Mouse (Mus musculus) left cerebral cortex, adult 2 months (tissue): ENCODE data around the gene Rcor3. TPM values are rescaled to one million over a fixed set of nuclear protein-coding genes. Genes with fewer than 3 reads are reported as not detected.
A peak's percentile ranks its signal among the peaks of the same experiment; 100 is the strongest.

Source experiments
- DNase-seq, 2 experiments: peaks; one replicate each; pipeline ENCODE4 v3.0.0; 2021 to 2022; ENCODE audit warnings: low spot score in 2 of 2, mixed read lengths in 1 of 2; ENCODE audit errors: extremely low spot score in 1 of 2
- H3K27ac ChIP-seq: fragments of 200-600 bp; 2 replicates; pipeline ENCODE4 v1.8.1; 2022
- H3K4me3 ChIP-seq: fragments of 200-600 bp; 2 replicates; pipeline ENCODE4 v1.8.1; 2022
- CTCF ChIP-seq: fragments of 200-600 bp; IDR thresholded peaks from 2 replicates; pipeline ENCODE4 v1.8.1; 2022; ENCODE audit warnings: antibody characterized with exemption, mild to moderate bottlenecking, moderate library complexity
- intact Hi-C: fragments of 180-260 bp; cut with DNase I; formaldehyde crosslinking; loops from one replicate; pipeline ENCODE4 v1.15.1; 2025
- long read RNA-seq, 2 experiments: library from polyadenylated mRNA; stranded (forward); transcript quantifications; one replicate each; pipeline ENCODE4 v2.0.0; 2021; ENCODE audit warnings: borderline mapping rate in 2 of 2
- total RNA-seq, 2 experiments: library from RNA; stranded (reverse); gene quantifications; 2 replicates each; pipeline ENCODE4 v1.2.3; 2021

The Rcor3 gene
- 10 to 100 TPM; 31.8 to 37.4 TPM for total RNA-seq
- long read RNA-seq, experiment 1, partial matches to known transcripts, result 2 of 10 reads
- long read RNA-seq, experiment 1, other reads (novel, unspliced or antisense), result 1 of 10 reads
- long read RNA-seq, experiment 2, partial matches to known transcripts, result 0 of 9 reads
- long read RNA-seq, experiment 2, other reads (novel, unspliced or antisense), result 2 of 9 reads

DNA sequence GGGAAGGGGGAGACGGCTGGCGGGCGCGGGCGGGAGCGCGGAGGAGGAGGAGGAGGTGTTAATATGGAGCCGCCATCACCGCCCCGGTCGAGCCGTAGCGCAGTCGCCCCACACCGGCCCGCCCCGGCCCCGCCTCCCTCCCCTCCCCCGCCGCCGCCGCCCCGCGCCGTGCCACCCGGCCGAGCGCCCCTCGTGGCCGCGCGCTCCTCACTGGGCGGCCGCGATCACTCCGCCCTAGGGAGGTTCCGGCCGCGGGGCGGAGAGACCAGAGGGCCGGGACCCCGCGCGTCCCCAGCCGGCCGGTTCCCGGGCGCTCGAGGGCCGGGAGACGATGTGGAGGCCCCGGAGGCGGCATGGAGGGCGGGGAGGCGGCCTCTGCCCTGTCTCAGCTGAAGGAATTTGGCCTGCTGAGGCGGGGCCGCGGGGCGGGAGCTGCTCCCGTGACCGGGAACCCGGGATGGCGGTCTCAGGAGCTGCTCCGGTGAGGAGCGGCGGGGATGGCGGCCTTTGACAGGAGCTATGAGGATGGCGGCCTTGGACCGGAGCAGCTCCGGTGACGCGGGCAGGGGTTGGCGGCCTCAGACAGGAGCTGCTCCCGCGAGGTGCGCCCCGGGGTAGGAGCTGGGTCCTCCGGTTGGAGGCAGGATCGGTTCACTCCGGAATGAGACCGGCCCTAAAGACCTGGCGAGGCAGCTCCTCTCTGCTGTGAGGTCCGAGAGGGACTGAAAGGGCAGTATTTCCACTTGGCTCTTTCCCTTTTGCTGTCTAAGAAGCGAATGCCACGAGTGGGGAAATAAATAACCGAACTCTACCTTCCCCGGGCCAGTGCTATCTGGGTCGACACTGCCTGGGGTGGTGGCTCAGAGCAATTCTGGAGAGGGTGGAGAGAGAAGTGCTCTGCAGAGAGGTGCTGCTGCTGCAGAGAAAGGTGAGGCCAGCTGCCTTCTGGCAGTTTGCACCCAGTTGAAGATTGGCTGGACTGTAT lies at the start of gene Rcor3:
Rcor3 (minus strand) TSS at position 137 of the 985 bp plus-strand sequence.
- DNase-seq, result peak; percentile 77 to 82
- peak; percentile 35 for TF ChIP-seq CTCF
- intact Hi-C loops, result no loop called here

DNA sequence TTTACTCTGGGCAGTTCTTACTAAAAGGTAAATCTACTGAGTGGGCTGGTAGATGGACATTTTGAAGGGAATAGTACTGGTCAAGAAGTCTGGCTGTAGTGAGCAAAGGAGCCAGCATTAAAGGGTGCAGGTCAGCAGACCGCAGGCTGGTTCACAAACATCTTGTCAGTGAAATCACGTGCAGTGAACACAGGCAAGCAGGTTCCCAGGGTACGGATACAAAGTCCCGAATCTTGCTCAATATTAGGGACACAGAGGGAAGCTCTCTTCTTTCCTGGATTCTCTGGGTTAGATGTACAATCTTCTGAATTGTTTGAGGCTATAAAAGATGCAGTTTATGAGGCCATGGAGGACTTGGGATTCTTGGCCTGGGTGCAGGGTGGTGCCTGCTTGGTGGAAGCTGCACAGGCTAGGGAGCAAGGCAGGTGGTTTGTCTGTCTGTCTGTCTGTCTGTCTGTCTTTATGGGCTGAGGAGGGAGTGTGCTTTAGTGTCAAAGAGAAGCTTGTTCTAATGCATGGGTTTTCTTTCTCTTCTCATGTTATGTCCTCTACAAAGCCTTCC lies 43.9 kb upstream of the Rcor3 start:
- DNase-seq, result no peak
- no peak for TF ChIP-seq CTCF
- Histone ChIP-seq H3K4me3 (no peak overlapping the region), H3K27ac (no peak overlapping the region)
- intact Hi-C loops, result loop anchor here (5.0 kb wide), 1 partner anchor 341 kb away; no protein-coding TSS in a partner anchor

More for the DNA sequence above, at the start of gene Rcor3:
- Histone ChIP-seq H3K4me3 (peak within 1 kb of the TSS; percentile 90), H3K27ac (peak within 1 kb of the TSS; percentile 97)

DNA sequence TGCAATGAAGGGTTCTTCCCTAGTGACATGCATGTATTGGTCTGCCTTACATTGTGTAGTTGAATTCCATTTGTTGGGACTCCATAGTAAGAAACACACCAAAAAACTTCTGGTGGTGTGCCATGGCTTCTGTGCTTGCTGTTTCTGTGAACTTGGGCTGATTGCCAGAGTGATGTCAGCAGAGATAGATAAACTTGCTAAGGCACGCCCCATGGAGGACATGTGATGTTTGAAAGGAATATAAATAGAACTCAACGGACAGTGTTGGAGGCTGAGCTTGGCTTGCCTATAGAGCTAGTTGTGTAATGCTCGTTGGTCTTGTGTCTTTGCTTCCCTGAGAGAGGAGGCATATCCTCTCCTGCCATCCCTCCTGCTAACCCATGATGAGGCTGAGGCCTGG lies 42.0 kb upstream of the Rcor3 start:
- intact Hi-C loops, result loop anchor here (5.0 kb wide), 1 partner anchor 342 kb away; no protein-coding TSS in a partner anchor
- no peak for DNase-seq
- no peak overlapping the region for H3K27ac ChIP-seq
- no peak for TF ChIP-seq CTCF
- H3K4me3 ChIP-seq, result no peak overlapping the region

DNA sequence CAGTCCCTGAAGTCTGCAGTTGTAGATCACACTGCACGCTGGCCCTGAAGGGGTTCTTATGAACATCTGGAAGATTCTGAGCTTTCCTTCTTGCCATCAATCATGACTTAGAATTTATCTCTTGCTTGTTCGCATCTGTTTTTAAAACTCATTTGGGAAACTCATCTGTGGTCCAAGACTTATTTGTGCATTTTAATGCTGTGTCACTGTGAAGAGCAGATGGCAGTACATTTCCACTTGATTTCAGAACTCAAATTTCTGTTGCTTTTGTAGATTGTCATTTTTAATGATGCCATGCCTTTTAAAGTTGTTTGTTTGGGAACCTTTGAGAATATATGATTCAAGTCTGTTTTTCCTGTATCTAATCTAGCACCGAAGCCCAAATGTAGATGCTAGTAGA lies 33.6 kb upstream of the Rcor3 start:
- DNase-seq, result no peak
- intact Hi-C loops, result loop anchor here (1.0 kb wide), 1 partner anchor 17 kb away; no protein-coding TSS in a partner anchor
- Histone ChIP-seq H3K4me3 (no peak overlapping the region), H3K27ac (no peak overlapping the region)
- no peak for TF ChIP-seq CTCF

DNA sequence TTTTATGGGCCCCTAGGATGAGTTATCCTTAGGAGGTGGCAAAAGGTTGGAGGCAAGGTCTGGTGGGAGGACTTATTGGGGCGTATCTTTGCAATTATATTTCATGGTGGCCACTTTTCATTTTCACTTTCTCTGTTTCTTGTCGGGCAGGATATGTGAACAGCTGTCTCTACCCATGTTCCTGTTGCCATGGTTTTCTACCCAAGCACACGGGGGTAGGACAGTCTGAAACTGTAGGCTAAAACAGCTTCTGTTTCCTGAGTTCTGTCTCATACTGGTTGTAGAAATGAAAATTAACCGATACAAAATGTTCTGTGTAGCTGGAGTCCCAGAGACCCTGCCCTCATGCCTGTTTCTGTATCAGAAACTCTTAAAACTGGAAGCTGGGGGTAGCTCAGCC lies 13.3 kb upstream of the Rcor3 start:
- DNase-seq, result no peak
- H3K4me3 ChIP-seq, result no peak overlapping the region
- no peak for TF ChIP-seq CTCF
- no peak overlapping the region for H3K27ac ChIP-seq
- intact Hi-C loops, result no loop called here

DNA sequence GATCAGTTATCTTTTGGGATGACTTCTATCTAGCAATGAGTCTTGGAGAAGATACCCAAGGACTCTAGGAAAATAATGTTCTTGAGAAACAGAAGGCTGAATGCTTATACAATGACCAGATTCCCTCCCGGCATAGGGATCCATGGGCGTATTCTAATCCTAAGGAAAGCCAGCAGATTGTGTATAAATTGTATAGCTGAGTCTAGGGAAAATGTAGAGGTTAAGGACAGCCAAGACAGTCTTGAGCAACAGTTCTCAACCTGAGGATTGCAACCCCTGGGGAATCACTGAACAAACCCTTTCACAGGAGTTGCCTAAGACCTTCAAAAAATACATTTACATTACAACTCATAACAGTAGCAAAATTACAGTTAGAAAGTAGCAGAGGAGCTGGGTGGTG lies 2.5 kb upstream of the Rcor3 start:
- H3K27ac ChIP-seq, result no peak overlapping the region
- intact Hi-C loops, result no loop called here
- TF ChIP-seq CTCF, result no peak
- DNase-seq, result no peak
- no peak overlapping the region for H3K4me3 ChIP-seq

DNA sequence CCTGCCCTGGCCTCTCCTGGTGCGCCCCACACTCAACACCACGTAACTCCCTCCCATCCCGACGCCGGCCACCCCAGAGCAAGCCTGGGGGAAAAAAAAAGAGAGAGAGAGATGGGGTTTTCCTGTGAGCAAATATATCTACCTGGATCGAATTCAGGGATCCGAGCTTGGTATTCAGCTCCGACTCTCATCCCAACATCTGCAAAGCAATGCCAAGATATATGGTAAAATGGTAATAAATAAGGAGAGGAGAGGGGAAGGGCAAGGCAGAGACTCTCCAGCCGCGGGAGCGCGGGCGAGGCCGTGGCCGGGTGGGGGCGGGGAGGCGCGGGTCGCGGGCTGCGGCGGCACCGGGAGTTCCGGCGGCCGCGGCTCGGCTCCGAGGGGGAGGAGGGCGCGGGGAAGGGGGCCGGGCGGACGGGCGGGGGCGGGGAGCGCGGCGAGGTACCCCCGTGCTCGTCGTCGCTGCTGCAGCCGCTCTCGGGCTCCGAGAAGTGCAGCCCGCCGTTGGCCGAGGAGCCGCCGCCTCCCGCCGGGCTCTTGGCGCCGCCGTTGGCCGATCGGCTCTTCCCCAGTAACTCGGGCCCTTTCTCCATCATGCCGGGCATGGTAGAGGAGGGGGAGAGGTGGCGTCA lies 454 bp downstream of the Rcor3 start:
- Histone ChIP-seq H3K27ac (peak overlapping the region; percentile 97), H3K4me3 (peak overlapping the region; percentile 90)
- intact Hi-C loops, result no loop called here
- DNase-seq, result peak in 1 of 2 experiments; percentile 20
- no peak for TF ChIP-seq CTCF

DNA sequence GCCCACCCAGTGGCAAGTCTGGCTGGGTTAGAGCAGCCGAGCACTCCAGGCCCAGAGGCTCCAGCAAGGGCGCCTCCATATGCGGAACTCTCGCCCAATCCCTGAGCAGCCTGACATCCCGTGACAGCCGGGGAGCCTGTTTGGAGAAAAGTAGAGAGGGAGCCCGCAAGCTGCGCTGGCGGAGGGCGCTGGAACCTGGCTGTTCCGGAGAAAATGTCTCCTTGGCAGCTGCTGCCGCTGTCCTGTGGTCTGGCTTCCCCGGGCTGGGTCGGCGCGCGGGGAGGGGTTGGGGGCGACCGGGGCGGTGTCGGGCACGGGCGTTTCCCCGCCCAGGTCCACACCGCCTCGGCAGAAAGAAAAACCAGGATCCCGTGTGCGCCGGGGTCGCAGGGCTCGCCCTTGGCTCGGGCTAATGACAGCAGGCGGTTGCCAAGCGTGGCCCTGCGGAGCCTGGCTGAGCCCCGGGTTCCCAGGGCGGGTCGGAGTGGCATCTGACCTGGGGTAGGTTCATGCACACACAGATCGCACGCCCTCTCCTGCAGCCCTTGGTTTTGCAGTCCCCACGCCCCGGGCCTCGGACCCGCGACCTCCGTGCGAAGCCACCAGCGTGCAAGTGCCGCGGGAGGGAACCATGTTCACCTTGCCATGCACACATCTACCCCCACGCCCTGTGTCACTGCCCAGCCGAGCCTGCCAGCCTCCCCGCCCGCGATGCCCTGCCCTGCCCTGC lies 1.1 kb downstream of the Rcor3 start:
- Histone ChIP-seq H3K27ac (peak overlapping the region; percentile 97), H3K4me3 (peak overlapping the region; percentile 90)
- DNase-seq, result peak; percentile 79 to 82
- intact Hi-C loops, result no loop called here
- TF ChIP-seq CTCF, result no peak; the same call in 1 of the 2 replicates

DNA sequence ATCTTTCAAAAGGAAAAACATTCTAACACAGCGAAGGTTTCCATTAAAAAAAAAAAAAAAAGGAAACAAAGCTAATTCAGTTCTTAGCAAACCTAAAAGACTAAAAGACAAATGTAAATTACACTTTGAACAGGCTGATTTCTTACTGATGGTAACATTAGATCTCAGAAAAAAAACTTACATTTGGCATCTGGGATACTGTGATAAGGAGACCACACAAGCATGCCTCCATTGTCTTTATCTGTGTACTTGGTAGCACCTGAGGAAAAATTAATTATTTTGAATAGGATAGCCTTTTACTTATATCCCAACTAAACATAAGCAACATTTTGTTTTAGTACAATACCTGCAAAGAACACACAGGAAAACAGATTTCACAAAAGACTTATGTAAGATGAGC lies 7.7 kb downstream of the Rcor3 start:
- no peak for TF ChIP-seq CTCF
- no peak overlapping the region for H3K4me3 ChIP-seq
- no peak overlapping the region for H3K27ac ChIP-seq
- intact Hi-C loops, result loop anchor here (2.0 kb wide), 1 partner anchor 221 kb away; no protein-coding TSS in a partner anchor
- DNase-seq, result no peak

DNA sequence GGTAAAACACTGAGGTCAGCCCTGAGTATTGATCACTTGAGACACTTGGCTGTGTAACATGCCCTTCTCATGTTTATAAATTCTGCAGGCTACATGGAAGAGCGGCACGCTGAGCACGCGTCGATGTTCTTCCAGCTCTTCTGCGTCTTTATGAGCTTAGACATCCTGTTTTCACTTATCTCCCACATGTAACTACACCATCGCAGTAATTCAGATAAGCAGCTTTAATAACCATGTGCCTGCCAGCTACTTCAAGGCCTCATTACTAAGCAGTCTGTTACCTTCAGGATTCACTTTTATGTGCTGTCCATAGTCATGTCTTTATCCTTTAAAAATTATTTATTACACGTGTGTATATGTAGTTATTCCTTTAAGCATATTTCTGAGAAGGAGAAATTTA lies 9.5 kb downstream of the Rcor3 start:
- no peak for TF ChIP-seq CTCF
- H3K4me3 ChIP-seq, result no peak overlapping the region
- no peak overlapping the region for H3K27ac ChIP-seq
- intact Hi-C loops, result no loop called here
- DNase-seq, result no peak

DNA sequence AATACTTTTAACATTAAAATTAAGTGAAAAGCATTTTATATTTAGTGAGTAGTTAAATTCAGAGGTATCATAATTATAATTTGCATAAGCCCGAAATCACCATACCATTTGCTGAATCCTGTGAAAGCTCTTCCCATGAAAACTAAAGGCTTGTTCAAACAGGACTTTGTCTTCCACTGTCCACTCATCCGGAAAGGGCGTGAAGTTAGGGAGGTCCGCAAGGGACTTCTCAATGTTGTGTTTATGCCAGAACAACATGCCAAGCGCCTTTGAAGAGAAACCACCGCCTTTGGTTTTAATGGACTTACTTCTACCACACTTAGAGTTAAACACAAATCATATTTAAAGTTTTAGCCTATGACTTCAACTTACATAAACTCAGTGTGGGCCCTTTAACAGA lies 12.1 kb downstream of the Rcor3 start:
- H3K4me3 ChIP-seq, result no peak overlapping the region
- DNase-seq, result no peak
- TF ChIP-seq CTCF, result no peak
- H3K27ac ChIP-seq, result no peak overlapping the region
- intact Hi-C loops, result no loop called here
